Mouse (Mus musculus): ENCODE results near the gene Bhlhb9.

GRCm38 (mm10) chrX:135879626-135880025 is 82.2 kb downstream of the Bhlhb9 start:
- no peak for TF ChIP-seq CTCF (IDR thresholded peaks at IDR 0.05; ENCODE audit: extremely low read depth, insufficient read length, insufficient replicate concordance, low read depth, low read length)
- TF ChIP-seq POLR2A (IDR thresholded peaks at IDR 0.05; ENCODE audit: low read depth, low read length): no peak

All from small intestine, adult 2 months (tissue).